Mouse (Mus musculus) megakaryocyte, embryonic 14.5 days (primary cell): ENCODE measurements around the gene Pacrg.

ENCODE experiments used
- FLI1 ChIP-seq: IDR thresholded peaks from 2 replicates; pipeline ENCODE4 v1.6.1; 2012; ENCODE audit warnings: low read length, inconsistent platforms, mixed read lengths
- GATA1 ChIP-seq: IDR thresholded peaks from 3 replicates; pipeline ENCODE4 v1.6.1; 2012; ENCODE audit warnings: mixed read lengths, low read length, inconsistent platforms, borderline replicate concordance

GRCm38 (mm10) chr17:10677098-10677497 is 163.0 kb downstream of the Pacrg start:
- TF ChIP-seq GATA1, result no peak
- no peak for TF ChIP-seq FLI1
